Mouse (Mus musculus) left cerebral cortex, adult 11 months (tissue): ENCODE measurements around the gene Sec61a1.

ENCODE experiments used
- DNase-seq: peaks from one replicate; pipeline ENCODE4 v3.0.0; 2022; ENCODE audit warnings: low spot score

The Sec61a1 gene

GRCm38 (mm10) chr6:88516667-88517066, 2.0 kb downstream of the Sec61a1 start:
- no peak for DNase-seq

- no peak for DNase-seq
Measured at GRCm38 (mm10) chr6:88515971-88516370, 2.7 kb downstream of the Sec61a1 start.

GRCm38 (mm10) chr6:88514546-88514945, 4.2 kb downstream of the Sec61a1 start:
- no peak for DNase-seq

- no peak for DNase-seq
Measured at GRCm38 (mm10) chr6:88513984-88514383, 4.7 kb downstream of the Sec61a1 start.

- DNase-seq: no peak
Measured at GRCm38 (mm10) chr6:88503044-88503443, 15.7 kb downstream of the Sec61a1 start.

GRCm38 (mm10) chr6:88502030-88502970, 16.4 kb downstream of the Sec61a1 start:
- no peak for DNase-seq

GRCm38 (mm10) chr6:88500405-88500767, 18.3 kb downstream of the Sec61a1 start:
- DNase-seq: no peak

GRCm38 (mm10) chr6:88499481-88500404, 19.0 kb downstream of the Sec61a1 start:
- DNase-seq: peak; percentile 43

- no peak for DNase-seq
Measured at GRCm38 (mm10) chr6:88493712-88494111, 25.0 kb downstream of the Sec61a1 start.

- DNase-seq: peak; percentile 21
Measured at GRCm38 (mm10) chr6:88490629-88491354, 27.9 kb downstream of the Sec61a1 start.

GRCm38 (mm10) chr6:88489834-88490233, 28.9 kb downstream of the Sec61a1 start:
- no peak for DNase-seq

GRCm38 (mm10) chr6:88489026-88489425, 29.7 kb downstream of the Sec61a1 start:
- DNase-seq: no peak

- DNase-seq: peak; percentile 58
Measured at GRCm38 (mm10) chr6:88486893-88487292, 31.8 kb downstream of the Sec61a1 start.

- no peak for DNase-seq
Measured at GRCm38 (mm10) chr6:88485378-88485777, 33.3 kb downstream of the Sec61a1 start.

- no peak for DNase-seq
Measured at GRCm38 (mm10) chr6:88483913-88484312, 34.8 kb downstream of the Sec61a1 start.

- no peak for DNase-seq
Measured at GRCm38 (mm10) chr6:88483111-88483510, 35.6 kb downstream of the Sec61a1 start.

GRCm38 (mm10) chr6:88480421-88480820, 38.3 kb downstream of the Sec61a1 start:
- DNase-seq: no peak

GRCm38 (mm10) chr6:88469878-88470277, 48.8 kb downstream of the Sec61a1 start:
- no peak for DNase-seq

GRCm38 (mm10) chr6:88465181-88465920, 53.4 kb downstream of the Sec61a1 start, which contains the start of gene Ruvbl1:
Gene Ruvbl1, plus strand, starts transcription at chr6:88465409.
- DNase-seq: peak; percentile 89

- DNase-seq: no peak
Measured at GRCm38 (mm10) chr6:88454545-88454944, 64.2 kb downstream of the Sec61a1 start.
